Mouse (Mus musculus): Measurements from ENCODE around the gene Adam19. TPM values are rescaled to one million over a fixed set of nuclear protein-coding genes. Genes with fewer than 3 reads are reported as not detected.

Adam19 gene
- total RNA-seq, 2 experiments from 2014 or later = 115 to 153 TPM

DNA sequence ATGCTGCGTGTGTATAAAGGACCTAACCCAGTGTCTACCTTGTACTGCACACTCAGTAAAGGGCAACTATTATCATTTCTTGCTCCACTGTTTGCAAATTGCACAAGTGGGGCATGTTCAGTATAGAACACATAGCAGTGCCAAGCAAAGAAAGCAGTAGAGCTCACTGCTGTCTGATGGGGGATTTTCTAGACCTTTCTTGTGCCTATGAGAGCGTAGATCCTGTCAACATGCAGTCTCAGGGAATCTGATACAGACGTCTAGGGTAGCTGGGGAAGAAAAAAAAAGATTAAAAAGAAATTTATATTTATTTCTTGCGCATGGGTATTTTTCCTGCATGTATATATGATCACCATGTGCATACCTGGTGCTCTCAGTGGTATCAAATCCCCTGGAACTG lies 14.4 kb downstream of the Adam19 start:
- intact Hi-C loops (cut with DNase I) = no loop called here
- DNase-seq = no peak

DNA sequence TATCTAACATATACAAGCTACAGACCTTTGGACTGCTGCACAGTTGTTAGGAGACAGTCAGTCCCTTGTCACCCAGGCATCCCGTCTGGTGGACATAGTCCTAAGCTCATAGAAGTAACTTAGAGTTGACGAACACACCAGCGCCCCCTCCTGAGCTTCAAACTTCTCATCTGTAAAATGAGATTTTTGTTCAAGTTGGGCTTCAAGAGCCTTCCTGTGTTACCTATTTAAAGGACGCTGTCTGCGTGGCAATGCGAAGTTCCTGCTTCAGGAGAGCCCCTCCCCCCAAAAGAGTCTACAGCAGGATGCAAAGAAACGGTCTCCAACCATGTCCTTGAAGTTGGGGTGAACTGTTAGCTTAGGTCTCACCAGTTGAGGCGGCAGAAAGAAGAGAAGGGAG lies 15.0 kb downstream of the Adam19 start:
- DNase-seq = no peak
- intact Hi-C loops (cut with DNase I) = no loop called here

DNA sequence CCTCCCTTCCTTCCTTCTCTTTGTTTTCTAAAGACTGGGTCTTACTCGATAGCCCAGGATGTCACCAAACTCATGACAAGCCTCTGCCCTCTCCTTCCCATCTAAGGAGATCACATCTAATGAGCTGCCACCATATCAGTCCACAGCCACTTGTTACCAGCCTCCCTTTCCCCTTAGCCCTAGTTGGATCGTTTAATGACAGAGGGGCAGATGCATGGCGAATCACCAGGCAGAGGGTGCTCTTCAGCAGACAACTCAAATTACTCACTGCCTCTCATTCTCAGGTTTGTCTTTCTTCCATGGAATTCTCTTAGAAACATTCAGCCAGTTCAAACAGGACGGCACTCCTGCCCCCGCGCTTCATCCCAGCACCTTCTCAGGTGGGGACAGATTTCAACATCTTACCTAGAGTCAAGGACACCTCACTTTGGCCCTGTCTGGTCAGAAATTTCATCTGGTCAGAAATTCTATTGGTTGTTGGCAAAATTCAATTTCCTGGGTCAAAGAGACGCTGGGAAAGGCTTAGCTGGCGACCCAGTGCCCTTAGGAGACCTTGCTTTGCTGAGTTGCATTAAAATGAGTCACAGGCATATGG lies 16.8 kb downstream of the Adam19 start:
- intact Hi-C loops (cut with DNase I) = loop anchor here (2.0 kb wide), 1 partner anchor 16 kb away; no protein-coding TSS in a partner anchor
- no peak for DNase-seq

DNA sequence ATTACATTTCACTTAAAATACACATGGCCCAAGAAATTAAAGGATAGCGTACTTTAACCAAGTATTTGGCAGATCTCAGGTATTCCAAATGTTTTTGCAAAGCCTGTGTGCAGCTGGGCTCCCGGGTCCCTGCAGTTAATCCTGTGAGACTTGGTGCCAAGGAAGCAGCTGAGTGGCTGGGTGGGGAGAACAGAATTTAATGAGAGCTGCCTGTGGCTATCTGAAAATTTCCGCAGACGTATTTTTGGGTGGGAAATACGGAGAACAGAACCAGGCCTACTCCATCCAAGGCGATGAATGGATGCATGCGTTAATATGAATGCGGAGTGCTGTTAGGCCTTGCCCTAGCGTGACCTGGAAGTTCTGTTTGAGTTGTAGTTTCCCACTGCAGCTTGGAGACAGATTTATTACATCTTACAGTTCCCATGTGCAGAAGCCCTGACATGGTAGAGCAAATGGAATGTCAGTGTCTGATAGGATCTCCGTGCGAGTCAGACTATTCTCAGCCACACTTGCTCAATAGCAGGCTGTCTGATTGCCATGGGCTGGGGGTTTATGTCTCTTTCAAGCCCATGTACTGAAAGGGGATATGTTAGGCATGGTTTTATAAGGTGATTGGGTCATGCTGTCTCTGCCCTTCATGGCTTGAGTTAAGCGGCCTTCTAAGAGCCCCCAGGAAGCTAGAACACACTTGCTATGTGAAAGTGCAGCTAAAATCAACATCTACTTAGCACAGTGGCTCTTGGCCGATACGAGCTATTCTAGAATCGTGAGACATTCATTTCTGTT lies 17.5 kb downstream of the Adam19 start:
- intact Hi-C loops (cut with DNase I) = loop anchor here (2.0 kb wide), 1 partner anchor 16 kb away; no protein-coding TSS in a partner anchor
- DNase-seq = peak; percentile 76 to 79

DNA sequence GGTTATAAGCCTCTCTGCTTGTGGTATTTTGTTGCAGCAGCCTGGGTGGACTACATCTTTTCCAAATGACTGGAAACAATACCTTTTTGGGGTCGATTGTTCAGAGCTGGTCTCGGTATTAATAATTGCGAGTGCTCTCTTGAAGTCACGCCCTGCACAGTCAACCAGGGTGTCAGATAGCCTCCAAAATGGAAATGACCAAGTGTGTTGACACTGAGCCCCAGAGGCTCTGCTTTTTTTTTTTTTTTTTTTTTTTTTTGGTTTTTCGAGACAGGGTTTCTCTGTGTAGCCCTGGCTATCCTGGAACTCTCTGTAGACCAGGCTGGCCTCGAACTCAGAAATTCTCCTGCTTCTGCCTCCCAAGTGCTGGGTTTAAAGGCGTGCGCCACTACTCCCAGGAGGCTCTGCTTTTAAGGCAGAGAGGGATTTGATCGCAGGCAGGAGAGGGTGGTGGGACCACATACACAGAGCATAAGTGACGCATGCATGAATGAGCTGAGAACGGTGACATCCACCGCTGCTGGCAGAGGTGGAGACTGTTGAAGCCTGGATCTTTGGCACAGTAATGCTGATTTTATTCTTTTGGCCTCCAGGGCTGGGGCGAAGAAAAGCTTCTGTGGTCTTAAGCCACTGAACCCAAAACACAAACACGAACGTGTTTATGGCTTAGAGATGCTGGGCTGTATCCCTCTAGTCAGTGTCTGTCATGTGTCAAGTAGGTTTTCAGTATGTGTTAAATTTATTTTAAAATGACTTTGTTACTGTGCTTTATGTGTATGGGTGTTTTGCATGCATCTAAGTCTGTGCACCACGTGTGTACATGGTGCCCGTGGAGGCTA lies 18.3 kb downstream of the Adam19 start:
- intact Hi-C loops (cut with DNase I) = loop anchor here (2.0 kb wide), 1 partner anchor 15 kb away; no protein-coding TSS in a partner anchor
- DNase-seq = no peak

DNA sequence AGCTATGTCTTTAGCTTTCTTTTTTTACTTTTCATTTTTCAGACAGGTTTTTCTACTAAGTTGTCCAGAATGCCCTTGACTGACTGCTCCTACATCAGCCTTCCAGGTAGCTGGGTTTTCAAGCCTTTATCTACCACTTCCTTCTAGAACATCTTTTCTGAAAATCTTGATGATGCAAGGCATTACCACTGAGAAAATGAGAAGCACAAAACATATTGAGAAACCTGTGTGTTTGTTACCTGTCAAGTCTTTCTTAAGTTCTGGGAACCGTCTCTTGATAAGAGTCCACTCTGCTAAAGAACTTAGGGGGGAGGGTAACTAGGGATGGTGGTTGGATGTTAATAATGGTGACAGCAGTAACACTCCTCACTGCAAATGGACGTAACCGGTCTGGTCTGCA lies 19.7 kb downstream of the Adam19 start:
- intact Hi-C loops (cut with DNase I) = no loop called here
- no peak for DNase-seq

DNA sequence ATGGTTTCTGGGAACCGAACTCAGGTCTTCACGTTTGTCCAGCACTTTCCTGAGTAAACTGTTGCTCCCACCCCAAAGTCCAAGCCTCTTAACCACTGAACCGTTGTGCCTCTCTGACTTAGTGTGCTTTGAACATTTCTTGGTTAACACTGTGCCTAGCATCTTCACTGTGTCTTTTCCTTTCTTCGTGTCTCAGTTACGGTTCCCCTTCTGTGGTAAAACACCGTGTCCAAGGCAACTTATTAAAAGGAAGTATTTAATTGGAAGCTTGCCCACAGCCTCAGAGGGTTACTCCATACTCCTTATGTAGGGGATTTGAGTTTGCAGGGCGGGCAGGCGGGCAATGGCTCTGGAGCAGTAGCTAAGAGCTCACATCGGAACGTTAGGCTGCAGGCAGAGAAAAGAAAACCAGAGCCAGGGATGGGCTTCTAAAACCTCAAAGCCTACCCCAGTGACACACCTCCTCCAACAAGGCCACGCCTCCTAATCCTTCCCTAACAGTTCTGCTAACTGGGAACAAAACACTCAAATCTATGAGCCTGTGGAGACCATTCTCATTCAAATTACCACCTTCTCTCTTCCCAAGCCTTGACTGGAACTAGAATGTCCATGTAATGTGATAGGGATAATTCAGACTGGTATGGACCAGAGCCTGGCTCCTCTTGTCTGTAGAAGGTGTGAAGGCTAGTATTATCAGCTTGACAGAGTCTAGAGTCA lies 20.8 kb downstream of the Adam19 start:
- DNase-seq = no peak
- intact Hi-C loops (cut with DNase I) = no loop called here

DNA sequence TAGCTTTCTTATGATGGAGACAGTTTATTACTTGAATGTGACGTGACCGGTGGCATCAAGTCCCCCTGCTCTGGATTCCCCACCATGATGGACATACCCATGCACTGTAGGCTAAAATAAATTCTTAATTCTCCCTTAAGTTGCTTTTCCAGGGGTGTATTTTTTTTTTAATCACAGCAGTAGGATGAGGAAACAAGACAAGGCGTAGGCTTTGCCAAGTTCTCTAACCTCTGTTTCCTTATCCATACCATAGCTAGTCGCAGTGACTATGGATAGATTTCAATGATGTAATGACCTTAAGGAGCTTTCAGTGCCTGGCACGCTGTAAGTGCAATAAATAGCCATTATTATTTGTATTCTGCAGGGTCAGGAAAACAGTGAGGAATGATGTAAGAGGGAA lies 21.5 kb downstream of the Adam19 start:
- intact Hi-C loops (cut with DNase I) = no loop called here

DNA sequence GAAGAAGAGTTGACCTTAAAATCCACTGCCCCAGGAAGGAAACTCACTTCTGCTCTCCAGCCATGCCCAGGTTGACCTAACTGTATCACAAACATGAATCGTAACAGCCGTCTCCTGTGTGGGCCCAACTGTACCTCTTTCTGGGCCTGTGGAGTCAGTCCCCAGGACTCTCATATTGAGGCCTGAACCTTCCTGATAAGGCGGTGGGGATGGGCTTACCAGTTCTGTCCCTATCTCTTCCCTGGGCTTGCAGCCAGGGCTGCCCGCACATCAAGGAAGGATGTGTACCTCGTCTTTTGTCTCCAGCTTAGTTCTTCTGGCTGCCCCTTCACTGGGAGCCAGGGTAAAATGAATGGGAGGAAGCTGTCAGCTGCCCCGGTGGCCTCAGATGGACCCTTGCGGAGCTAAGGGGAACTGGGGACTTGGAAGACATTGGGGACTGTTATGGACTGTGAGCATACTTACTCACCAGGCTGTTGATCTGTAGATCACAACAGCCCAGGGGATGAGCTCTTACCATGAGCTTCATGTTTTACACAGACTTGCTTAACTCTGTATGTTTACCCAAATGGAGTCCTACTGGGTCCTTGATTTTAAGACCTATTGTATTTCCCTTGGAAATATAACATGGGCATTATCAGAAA lies 22.1 kb downstream of the Adam19 start:
- DNase-seq = no peak
- intact Hi-C loops (cut with DNase I) = no loop called here

More for the DNA sequence above, 21.5 kb downstream of the Adam19 start:
- DNase-seq = no peak

DNA sequence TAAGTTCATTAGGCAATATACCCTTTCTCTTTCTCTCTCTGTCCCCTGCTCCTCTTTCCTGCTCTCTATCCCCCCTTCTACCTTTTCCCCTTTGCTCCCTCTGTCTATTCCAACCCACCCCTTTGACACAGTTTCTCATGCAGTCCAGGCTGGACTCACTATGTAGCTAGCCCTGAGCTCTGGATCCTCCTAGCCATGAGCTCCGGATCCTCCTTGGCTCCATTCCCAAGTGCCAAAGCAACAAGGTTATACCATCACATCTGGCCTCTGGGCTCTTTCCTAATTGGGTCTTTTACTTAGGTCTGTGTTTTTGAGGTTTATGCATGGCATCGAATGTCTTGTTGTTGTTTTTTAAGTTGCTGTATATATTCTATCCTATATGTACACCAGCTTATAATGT lies 25.3 kb downstream of the Adam19 start:
- intact Hi-C loops (cut with DNase I) = no loop called here
- DNase-seq = no peak

DNA sequence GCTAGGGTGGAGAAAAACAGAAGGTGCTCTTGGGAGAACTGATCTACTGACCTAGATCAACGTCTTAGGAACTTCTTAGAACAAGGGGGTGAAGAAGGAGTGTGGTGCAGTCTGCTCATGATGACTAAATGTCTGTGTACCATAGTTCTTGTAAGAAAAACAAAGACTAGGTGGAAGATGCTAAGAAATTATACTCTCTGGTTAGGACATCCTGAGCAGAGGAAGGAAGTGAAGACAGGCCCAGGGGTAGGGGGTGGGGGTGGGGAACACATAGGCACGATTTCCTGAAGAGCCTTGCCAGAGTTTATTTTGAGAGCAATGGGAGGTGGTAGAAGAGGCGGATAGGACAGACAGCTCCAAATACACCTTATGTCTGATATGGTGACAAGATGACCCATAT lies 27.6 kb downstream of the Adam19 start:
- intact Hi-C loops (cut with DNase I) = no loop called here
- no peak for DNase-seq

DNA sequence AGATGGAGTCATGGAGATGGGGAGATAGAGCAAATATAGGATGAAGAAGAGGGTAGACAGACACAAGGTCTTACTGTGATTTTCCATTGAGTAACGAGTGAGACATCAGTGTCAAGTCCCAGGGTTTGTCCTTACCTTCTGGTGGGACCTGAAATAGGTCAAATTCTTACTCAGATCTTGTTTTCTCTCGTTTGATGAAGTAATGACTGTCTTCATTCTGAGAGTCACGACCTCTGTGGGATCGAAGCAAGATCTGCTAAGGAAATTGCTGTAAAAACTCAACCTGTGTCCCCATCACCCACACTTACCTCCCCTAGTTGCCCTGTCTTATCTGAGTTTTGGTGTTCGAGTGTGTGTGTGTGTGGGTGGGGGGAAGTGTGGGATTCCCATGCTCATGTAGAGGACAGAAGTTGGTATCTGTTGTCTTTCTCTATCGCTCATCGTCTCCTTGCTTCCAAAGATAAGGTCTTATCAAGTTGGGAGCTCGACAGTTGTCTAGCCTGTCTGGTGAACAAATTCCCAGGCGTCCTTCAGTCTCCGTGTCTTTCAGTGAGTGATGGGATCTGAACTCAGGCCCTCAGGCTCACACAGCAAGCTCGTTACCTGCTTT lies 28.1 kb downstream of the Adam19 start:
- intact Hi-C loops (cut with DNase I) = no loop called here
- DNase-seq = no peak

DNA sequence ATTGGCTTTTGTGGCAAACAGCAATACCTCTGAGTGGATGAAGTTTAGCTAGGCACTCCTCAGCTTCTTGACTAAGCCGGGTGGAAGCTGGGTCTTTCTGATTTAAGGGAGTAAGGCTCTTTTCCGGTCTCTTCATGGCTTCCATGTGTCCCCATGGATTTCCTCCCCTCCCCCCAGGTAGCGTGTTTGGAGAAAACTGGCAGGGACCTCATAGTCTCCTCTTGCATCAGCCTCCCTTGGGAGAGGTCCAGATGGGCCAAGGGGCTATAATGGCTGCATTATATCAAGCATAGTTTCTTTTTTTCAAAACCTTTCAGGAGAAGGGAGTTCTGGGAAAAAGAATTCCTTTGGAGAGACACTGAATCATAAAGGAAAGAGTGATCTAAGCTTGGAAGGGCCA lies 28.8 kb downstream of the Adam19 start:
- DNase-seq = peak; percentile 74 to 79
- intact Hi-C loops (cut with DNase I) = no loop called here

DNA sequence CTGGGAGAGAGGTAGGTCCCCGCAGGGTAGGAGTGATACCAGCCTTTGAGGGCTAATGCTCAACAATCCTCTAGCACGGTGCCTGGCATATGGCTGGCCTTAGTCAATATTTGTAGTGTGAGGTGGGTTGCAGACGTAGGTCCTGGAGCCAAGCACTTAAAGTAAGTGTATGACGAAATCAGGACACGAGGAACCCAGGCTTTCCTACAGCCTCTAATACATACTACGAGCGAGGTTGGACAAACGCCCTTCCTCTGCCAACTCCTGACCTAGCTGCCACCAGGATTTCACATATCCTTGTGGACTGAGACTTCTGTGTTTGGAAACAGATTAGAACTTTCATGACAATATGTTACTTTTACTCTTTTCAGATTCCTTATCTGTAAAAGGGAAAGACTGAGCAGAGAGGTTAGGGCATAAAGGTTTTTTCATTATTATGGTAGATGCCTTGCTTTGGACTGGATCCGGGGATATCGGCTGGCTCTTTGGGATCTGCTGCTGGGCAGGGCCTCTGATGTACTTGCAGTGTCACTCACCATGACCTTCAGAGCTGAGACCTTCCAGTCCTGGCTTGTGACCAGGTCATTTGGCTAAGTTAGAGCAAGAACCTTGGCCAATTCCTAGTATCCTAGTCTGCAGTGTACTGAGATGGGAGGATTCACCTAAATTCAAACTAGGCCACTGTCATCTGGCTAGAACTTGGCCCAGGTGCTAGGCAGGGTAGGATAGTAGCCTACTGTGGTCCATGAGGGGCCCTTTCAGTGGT lies 29.8 kb downstream of the Adam19 start:
- DNase-seq = peak; percentile 81 to 84
- intact Hi-C loops (cut with DNase I) = no loop called here

DNA sequence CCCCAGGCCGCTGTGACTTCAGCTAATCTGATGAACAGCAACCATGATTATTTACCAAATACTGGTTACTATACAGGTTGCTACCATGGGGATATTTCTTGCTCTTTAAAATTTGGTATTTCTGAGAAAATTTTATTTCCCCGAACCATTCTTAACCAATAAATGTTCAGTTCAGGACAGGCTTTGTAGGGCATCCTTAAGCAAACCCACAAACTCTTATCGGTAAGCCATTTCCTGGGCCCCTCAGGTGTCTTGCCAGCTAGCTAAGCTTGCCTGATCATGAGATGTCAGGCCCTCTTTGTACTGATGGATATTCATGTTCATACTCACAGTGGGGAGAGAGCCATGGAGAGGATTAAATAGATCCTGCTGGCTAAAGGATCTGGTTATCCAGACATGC lies 30.7 kb downstream of the Adam19 start:
- intact Hi-C loops (cut with DNase I) = no loop called here
- no peak for DNase-seq

DNA sequence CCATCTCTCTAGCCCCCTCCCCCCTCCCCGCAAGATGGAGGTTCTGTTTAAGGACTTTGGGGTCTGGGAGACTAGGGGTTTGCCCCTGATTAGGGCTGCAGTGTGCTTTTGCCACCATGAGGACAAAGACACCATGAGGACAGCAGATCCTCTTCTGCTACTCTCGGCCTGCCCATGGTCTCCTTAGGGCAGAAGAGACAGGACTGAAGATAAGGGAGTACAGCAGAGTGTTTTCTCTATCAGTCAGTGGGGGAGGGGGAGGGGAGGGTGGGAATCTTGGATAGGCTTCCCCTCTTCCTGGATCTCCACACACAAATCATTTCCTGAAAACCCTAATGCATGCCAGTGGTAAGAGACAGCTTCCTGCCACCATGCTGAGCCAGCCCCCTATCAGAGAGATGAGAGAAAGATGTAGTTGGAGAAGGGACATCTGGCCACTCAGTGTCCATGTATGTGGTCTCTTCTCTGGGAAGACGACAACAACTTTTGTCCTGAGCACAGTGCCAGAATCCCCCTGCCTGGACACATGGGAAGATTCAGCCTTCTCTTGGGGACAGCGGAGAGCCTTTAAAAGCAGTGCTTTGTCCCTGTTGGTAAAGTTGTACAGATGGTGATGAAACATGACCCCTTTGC lies 33.4 kb downstream of the Adam19 start:
- DNase-seq = peak in 1 of 2 experiments; percentile 65
- intact Hi-C loops (cut with DNase I) = loop anchor here (2.0 kb wide), 1 partner anchor 16 kb away; no protein-coding TSS in a partner anchor

DNA sequence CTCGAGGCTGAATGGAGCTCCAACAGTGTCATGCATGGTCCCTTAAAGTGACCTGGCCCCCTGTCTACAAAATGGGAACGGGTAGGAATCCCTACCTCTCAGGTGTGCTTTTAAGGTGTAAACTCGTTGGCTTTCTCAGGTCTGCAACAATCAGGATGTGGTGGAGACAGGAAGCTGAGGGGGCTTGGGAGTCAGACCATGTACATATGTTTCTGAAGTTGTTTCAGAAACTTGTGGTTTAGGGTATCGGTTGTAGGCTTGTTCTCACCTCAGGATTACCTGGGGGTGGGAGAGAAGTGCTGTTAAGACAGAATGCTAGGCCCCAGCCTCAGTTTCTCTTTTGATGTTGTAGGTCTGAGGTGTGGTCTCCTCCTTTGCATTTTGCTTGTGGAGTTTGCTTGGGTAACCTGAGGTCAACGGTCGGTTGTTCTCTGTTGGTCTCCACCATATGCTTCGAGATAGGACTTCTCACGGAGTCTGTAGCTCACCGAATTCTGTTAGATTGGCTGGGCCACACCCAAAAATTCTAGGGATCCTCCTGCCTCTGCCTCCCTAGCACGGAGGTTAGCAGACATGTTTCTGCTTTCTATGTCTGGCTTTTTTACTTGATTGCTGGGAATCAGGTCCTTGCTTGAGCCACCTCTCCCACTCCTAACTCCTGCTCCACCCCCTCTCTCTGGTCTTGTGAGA lies 34.4 kb downstream of the Adam19 start:
- intact Hi-C loops (cut with DNase I) = loop anchor here (5.0 kb wide), 1 partner anchor 33 kb away; the partner anchor contains the start of gene Adam19
- no peak for DNase-seq

All from heart, postnatal 10 days (tissue).